ENCODE assay signal across 8 mouse cellular contexts in the genomic region with DNA sequence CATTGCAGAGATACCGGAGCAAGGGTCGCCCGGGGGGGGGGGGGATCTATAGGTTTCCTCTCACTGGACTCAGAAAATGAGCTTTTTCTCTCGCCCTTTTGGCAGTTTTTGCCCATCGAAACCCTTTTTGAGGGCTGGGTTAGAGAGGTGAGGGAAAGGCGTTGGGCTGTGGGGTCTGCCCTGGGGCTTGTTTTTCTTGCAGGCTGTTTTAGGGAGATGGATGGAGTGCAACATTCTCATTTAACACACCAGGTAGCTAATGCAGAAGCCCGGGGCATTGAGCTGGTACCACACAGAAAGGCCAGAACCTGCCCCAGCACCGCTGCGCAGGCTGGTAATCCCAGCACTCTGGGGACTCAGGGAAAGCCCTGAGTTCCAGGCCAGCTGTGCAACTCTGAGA. TPM values are rescaled to one million over a fixed set of nuclear protein-coding genes. Genes with fewer than 3 reads are reported as not detected.
A peak's percentile ranks its signal among the peaks of the same experiment; 100 is the strongest.
DNase-seq lines count a peak whose midpoint lies in the region; ATAC-seq lines count a peak whose summit lies in the region.

No protein-coding gene starts in this region.

- peak overlapping the region; percentile 72 for H3K9ac ChIP-seq in heart, embryonic 14.5 days (ENCODE audit: low read length)
- peak overlapping the region; percentile 45 for H3K9ac ChIP-seq in forebrain, embryonic 15.5 days (replicated peaks)
- peak overlapping the region; percentile 62 for H3K9ac ChIP-seq in limb, embryonic 11.5 days (ENCODE audit: low read length)
- H3K9ac ChIP-seq in stomach, embryonic 14.5 days (replicated peaks; ENCODE audit: low read depth, low read length) = peak overlapping the region; percentile 21; the same call in 1 of the 2 replicates

- H3K9me3 ChIP-seq in heart, embryonic 14.5 days (ENCODE audit: control insufficient read depth, low read length) = no peaks in the 10 kb centered on the region
- H3K9me3 ChIP-seq in forebrain, embryonic 15.5 days = no peaks in the 10 kb centered on the region
- no peaks in the 10 kb centered on the region for H3K9me3 ChIP-seq in limb, embryonic 11.5 days (ENCODE audit: control insufficient read depth, low read length)
- no peaks in the 10 kb centered on the region for H3K9me3 ChIP-seq in stomach, embryonic 14.5 days (ENCODE audit: control insufficient read depth, low read depth, low read length)

- peaks cover 0 to 6% of the 10 kb centered on the region in 2 experiments; a peak in 2 of 4 replicates for H3K4me1 ChIP-seq in heart, embryonic 14.5 days (ENCODE audit: control insufficient read depth in 2 of 2, insufficient read depth in 2 of 2, low read length in 2 of 2)
- H3K4me1 ChIP-seq in forebrain, embryonic 15.5 days = peaks cover 38% of the 10 kb centered on the region
- 0 out of 2 replicates have a peak, but pooled peaks cover 3% of the 10 kb centered on the region for H3K4me1 ChIP-seq in limb, embryonic 11.5 days (ENCODE audit: control insufficient read depth, insufficient read depth, low read length)
- no peaks in the 10 kb centered on the region for H3K4me1 ChIP-seq in stomach, embryonic 14.5 days (ENCODE audit: control insufficient read depth, insufficient read depth, low read length)

- no peaks in the 10 kb centered on the region for H3K27me3 ChIP-seq in heart, embryonic 14.5 days (ENCODE audit: control insufficient read depth, insufficient read depth, low read length)
- H3K27me3 ChIP-seq in forebrain, embryonic 15.5 days = no peaks in the 10 kb centered on the region
- peaks cover 12% of the 10 kb centered on the region; the same call in 1 of the 2 replicates for H3K27me3 ChIP-seq in limb, embryonic 11.5 days (ENCODE audit: control insufficient read depth, insufficient read depth, low read length)
- H3K27me3 ChIP-seq in stomach, embryonic 14.5 days (ENCODE audit: control insufficient read depth, insufficient read depth, low read length) = no peaks in the 10 kb centered on the region

- H3K4me2 ChIP-seq in heart, embryonic 14.5 days (ENCODE audit: low read length) = peak overlapping the region; percentile 62
- peak overlapping the region; percentile 48 for H3K4me2 ChIP-seq in forebrain, embryonic 15.5 days (replicated peaks)
- peak overlapping the region; percentile 39 for H3K4me2 ChIP-seq in limb, embryonic 11.5 days (ENCODE audit: low read depth, severe bottlenecking)
- H3K4me2 ChIP-seq in stomach, embryonic 14.5 days (replicated peaks; ENCODE audit: low read depth, low read length) = peak overlapping the region; percentile 43

- peaks cover 27% of the 10 kb centered on the region for H3K36me3 ChIP-seq in heart, embryonic 14.5 days (ENCODE audit: control insufficient read depth, insufficient read depth, low read length)
- H3K36me3 ChIP-seq in forebrain, embryonic 15.5 days = peaks cover 20% of the 10 kb centered on the region
- peaks cover under 1% of the 10 kb centered on the region; the same call in 1 of the 2 replicates for H3K36me3 ChIP-seq in limb, embryonic 11.5 days (ENCODE audit: control insufficient read depth, insufficient read depth, low read length)
- peaks cover 24% of the 10 kb centered on the region for H3K36me3 ChIP-seq in stomach, embryonic 14.5 days (ENCODE audit: control insufficient read depth, insufficient read depth, low read length)

- DNase-seq in heart, adult 8-10 months (ENCODE audit: low spot score) = no peak
- peak; percentile 5 for DNase-seq in ZHBTc4 (ENCODE audit: low read depth, low spot score)
- DNase-seq in limb, embryonic 11.5 days (ENCODE audit: low spot score) = no peak
- no peak for DNase-seq in thymus, adult 18-20 months
- no peak for DNase-seq in adrenal gland, postnatal 4 days (ENCODE audit: low spot score in 2 of 2)

- WGBS in heart, embryonic 14.5 days = 35% methylated on average over 9 of the region's 9 CpGs
- WGBS in forebrain, embryonic 15.5 days = 22% methylated on average over 9 of the region's 9 CpGs
- WGBS in limb, embryonic 11.5 days = 22% methylated on average over 9 of the region's 9 CpGs
- 29% methylated on average over 9 of the region's 9 CpGs for WGBS in stomach, embryonic 14.5 days

- peak overlapping the region; percentile 39 to 59 for H3K4me3 ChIP-seq in heart, embryonic 14.5 days (ENCODE audit: control insufficient read depth in 1 of 2, insufficient read depth in 1 of 2, low read depth in 1 of 2, low read length in 2 of 2)
- H3K4me3 ChIP-seq in forebrain, embryonic 15.5 days = peak overlapping the region; percentile 64
- peak overlapping the region; percentile 21 for H3K4me3 ChIP-seq in limb, embryonic 11.5 days (ENCODE audit: low read depth, low read length)
- H3K4me3 ChIP-seq in stomach, embryonic 14.5 days (ENCODE audit: low read depth, low read length) = peak overlapping the region; percentile 55; the same call in 1 of the 2 replicates

- ATAC-seq in heart, embryonic 14.5 days (ENCODE audit: insufficient number of reproducible peaks, insufficient read depth, low FRiP score, low read depth) = no peak
- ATAC-seq in forebrain, embryonic 15.5 days (replicated peaks) = no peak
- ATAC-seq in limb, embryonic 11.5 days (ENCODE audit: insufficient number of reproducible peaks, low FRiP score, low TSS enrichment, low read depth) = no peak
- no peak for ATAC-seq in stomach, embryonic 14.5 days (ENCODE audit: insufficient number of reproducible peaks, insufficient read depth, low FRiP score, low read depth)

- H3K27ac ChIP-seq in heart, embryonic 14.5 days (replicated peaks in 1 of 2; ENCODE audit: control insufficient read depth in 1 of 2, insufficient read depth in 1 of 2, low read depth in 2 of 2, low read length in 2 of 2) = peak overlapping the region; percentile 64 to 84
- H3K27ac ChIP-seq in forebrain, embryonic 15.5 days (replicated peaks) = peak overlapping the region; percentile 92
- H3K27ac ChIP-seq in limb, embryonic 11.5 days (replicated peaks; ENCODE audit: low read depth, low read length) = peak overlapping the region; percentile 81
- peak overlapping the region; percentile 89 for H3K27ac ChIP-seq in stomach, embryonic 14.5 days (ENCODE audit: low read length)

RNA-seq across cellular contexts. Expression of a gene that starts 0.6 kb away (rescaled TPM):
- 476 and 520 TPM in 2 replicates for polyA plus RNA-seq in heart, embryonic 14.5 days (2014; fragmentation: Nextera tagmentation; extraction: Ambion mirVana)
- total RNA-seq in heart, adult 8-10 months (2022) = 100 to 1,000 TPM in 1 of 4 experiments, 10 to 100 TPM in 3; 89.0 to 105 (median 96.4) TPM
- polyA plus RNA-seq in forebrain, embryonic 15.5 days (2015; fragmentation: Nextera tagmentation; extraction: Ambion mirVana) = 904 and 963 TPM in 2 replicates
- 765 and 789 TPM in 2 replicates for polyA plus RNA-seq in limb, embryonic 11.5 days (2014; fragmentation: Nextera tagmentation; extraction: Ambion mirVana)
- polyA plus RNA-seq in stomach, embryonic 14.5 days (2014; fragmentation: Nextera tagmentation; extraction: Ambion mirVana) = 664 and 698 TPM in 2 replicates
- 100 to 1,000 TPM; 432 to 436 TPM for total RNA-seq in adrenal gland, postnatal 4 days (2021)

Comparison
In these comparisons a context has a peak if more than half of its experiments do, and no peak if none do; other contexts are left out.
1. H3K9ac ChIP-seq: peak in every context shown above with its lines; median percentile 72 in heart, embryonic 14.5 days; 62 in limb, embryonic 11.5 days; 45 in forebrain, embryonic 15.5 days; 21 in stomach, embryonic 14.5 days.